Mouse (Mus musculus): ENCODE data around the gene Tnk2.

GRCm38 (mm10) chr16:32665851-32666665 is 22.4 kb downstream of the Tnk2 start:
- TF ChIP-seq CTCF (IDR thresholded peaks at IDR 0.05; ENCODE audit: low read depth) (no peak), EP300 (optimal IDR thresholded peaks at IDR 0.05) (no peak)

Measured in stomach, postnatal 0 days (tissue).